Mouse (Mus musculus) small intestine, adult 2 months (tissue): Measurements from ENCODE around the gene Gm45713.

Source experiments
- CTCF ChIP-seq: fragments of 200-500 bp; IDR thresholded peaks from 2 replicates; pipeline ENCODE4 v1.5.1; 2012; ENCODE audit warnings: low read depth, mild to moderate bottlenecking, control low read depth, inconsistent platforms, low read length, moderate library complexity, mixed read lengths; ENCODE audit not compliant: insufficient replicate concordance, insufficient read length; ENCODE audit errors: extremely low read depth
- POLR2A ChIP-seq: fragments of 200-500 bp; IDR thresholded peaks from 2 replicates; pipeline ENCODE4 v1.6.1; 2012; ENCODE audit warnings: low read depth, mild to moderate bottlenecking, control low read depth, inconsistent platforms, low read length, moderate library complexity

GRCm38 (mm10) chr7:45100046-45100445, 36.0 kb downstream of the Gm45713 start:
- TF ChIP-seq CTCF (no peak), POLR2A (no peak)
